Mouse (Mus musculus) kidney, embryonic 14.5 days (tissue): ENCODE measurements at regions not wholly inside any gene's neighbourhood (a gene's known extent, or its start where the extent isn't known, plus 50 kb on each side); places are given as distances from the start of the nearest gene placed in this dataset.
A peak's percentile ranks its signal among the peaks of the same experiment; 100 is the strongest.

Source experiments
- ATAC-seq: fragments of 200-750 bp; cut with Nextera tagmentation; 2 replicates; pipeline ENCODE4 v1.8.0; 2017; ENCODE audit warnings: moderate number of reproducible peaks, mild to moderate bottlenecking, moderate TSS enrichment, moderate library complexity; ENCODE audit not compliant: low FRiP score, low TSS enrichment
- H3K27ac ChIP-seq: fragments of 300-500 bp; sonication (generic); 2 replicates; pipeline ENCODE4 v1.5.1; 2014; ENCODE audit warnings: low read depth, mild to moderate bottlenecking, low read length, moderate library complexity, mixed read lengths
- H3K27me3 ChIP-seq: fragments of 300-500 bp; sonication (generic); 2 replicates; pipeline ENCODE4 v1.6.1; 2014; ENCODE audit warnings: mild to moderate bottlenecking, low read length; ENCODE audit not compliant: control insufficient read depth, insufficient read depth
- H3K36me3 ChIP-seq: fragments of 300-500 bp; sonication (generic); 2 replicates; pipeline ENCODE4 v1.6.1; 2014; ENCODE audit warnings: low read length, mixed read lengths; ENCODE audit not compliant: control insufficient read depth, insufficient read depth
- H3K4me1 ChIP-seq: fragments of 300-500 bp; sonication (generic); 2 replicates; pipeline ENCODE4 v1.6.1; 2014; ENCODE audit warnings: low read length, mixed read lengths; ENCODE audit not compliant: control insufficient read depth, insufficient read depth
- H3K4me2 ChIP-seq: fragments of 300-500 bp; sonication (generic); replicated peaks from 2 replicates; pipeline ENCODE4 v1.6.1; 2014; ENCODE audit warnings: low read depth, mild to moderate bottlenecking, low read length
- H3K4me3 ChIP-seq: fragments of 300-500 bp; sonication (generic); 2 replicates; pipeline ENCODE4 v1.5.1; 2014; ENCODE audit warnings: mild to moderate bottlenecking, low read length
- H3K9ac ChIP-seq: fragments of 300-500 bp; sonication (generic); 2 replicates; pipeline ENCODE4 v1.6.1; 2014; ENCODE audit warnings: low read depth, mild to moderate bottlenecking, low read length, moderate library complexity
- H3K9me3 ChIP-seq: fragments of 300-500 bp; sonication (generic); 2 replicates; pipeline ENCODE4 v1.6.1; 2016; ENCODE audit warnings: low read length; ENCODE audit not compliant: control insufficient read depth
- WGBS: fragments of 180-500 bp; shearing (Covaris S2); extraction: QIAGEN DNeasy Blood & Tissue Kit; methylation state at CpG from one replicate; pipeline ENCODE4 v1.1.7; 2014; 5-methylcytosine and 5-hydroxymethylcytosine counted together

DNA sequence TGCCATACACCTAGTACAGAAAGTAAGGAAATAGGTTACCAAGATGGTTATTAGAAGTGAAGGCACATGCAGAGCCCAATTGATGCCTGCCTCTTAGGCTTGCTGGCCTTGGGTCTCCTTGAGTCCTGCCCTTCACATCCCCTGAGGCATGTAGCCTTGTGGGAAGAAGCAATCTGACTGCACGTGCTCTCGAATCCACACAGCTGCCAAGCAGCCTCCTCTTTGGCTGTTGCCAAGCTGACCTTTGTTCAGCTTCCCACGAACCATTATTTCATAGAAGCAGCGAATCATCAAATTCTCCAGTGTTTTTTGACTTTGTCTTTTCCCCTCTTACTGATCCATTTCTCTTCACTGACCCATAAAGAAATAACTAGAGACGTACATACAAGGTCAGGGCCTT lies 498.1 kb upstream of the Tnp1 start:
- 62% methylated on average over 5 of the region's 5 CpGs for WGBS
- no peaks in the 10 kb centered on the region for H3K27me3 ChIP-seq
- no peaks in the 10 kb centered on the region for H3K9me3 ChIP-seq
- H3K9ac ChIP-seq: no peak overlapping the region
- H3K36me3 ChIP-seq: no peaks in the 10 kb centered on the region
- H3K4me3 ChIP-seq: no peak overlapping the region
- ATAC-seq: no peak
- no peak overlapping the region for H3K4me2 ChIP-seq
- H3K4me1 ChIP-seq: no peaks in the 10 kb centered on the region
- no peak overlapping the region for H3K27ac ChIP-seq

- ATAC-seq: no peak
- H3K9me3 ChIP-seq: no peaks in the 10 kb centered on the region
- H3K4me3 ChIP-seq: no peak overlapping the region
- WGBS: 83% methylated on average over 2 of the region's 2 CpGs
- H3K4me2 ChIP-seq: no peak overlapping the region
- H3K4me1 ChIP-seq: no peaks in the 10 kb centered on the region
- no peak overlapping the region for H3K9ac ChIP-seq
- H3K36me3 ChIP-seq: no peaks in the 10 kb centered on the region
- no peaks in the 10 kb centered on the region for H3K27me3 ChIP-seq
- H3K27ac ChIP-seq: no peak overlapping the region
Observed at GRCm38 (mm10) chr1:73512836-73513235, 497.1 kb upstream of the Tnp1 start.

GRCm38 (mm10) chr1:73507071-73507754 lies 491.5 kb upstream of the Tnp1 start:
- H3K9me3 ChIP-seq: no peaks in the 10 kb centered on the region
- no peak overlapping the region for H3K9ac ChIP-seq
- H3K4me1 ChIP-seq: no peaks in the 10 kb centered on the region
- H3K4me3 ChIP-seq: no peak overlapping the region
- H3K4me2 ChIP-seq: no peak overlapping the region
- H3K27me3 ChIP-seq: no peaks in the 10 kb centered on the region
- 0 out of 2 replicates have a peak, but pooled peaks have one; percentile 39 for ATAC-seq
- H3K36me3 ChIP-seq: no peaks in the 10 kb centered on the region
- 36% methylated on average over 10 of the region's 10 CpGs for WGBS
- no peak overlapping the region for H3K27ac ChIP-seq

GRCm38 (mm10) chr1:73503611-73504010 lies 487.9 kb upstream of the Tnp1 start:
- Histone ChIP-seq H3K27ac (no peak overlapping the region), H3K27me3 (no peaks in the 10 kb centered on the region), H3K9ac (no peak overlapping the region), H3K9me3 (no peaks in the 10 kb centered on the region), H3K4me1 (no peaks in the 10 kb centered on the region), H3K4me2 (no peak overlapping the region), H3K36me3 (no peaks in the 10 kb centered on the region), H3K4me3 (no peak overlapping the region)
- no peak for ATAC-seq
- 84% methylated on average over 4 of the region's 4 CpGs for WGBS

DNA sequence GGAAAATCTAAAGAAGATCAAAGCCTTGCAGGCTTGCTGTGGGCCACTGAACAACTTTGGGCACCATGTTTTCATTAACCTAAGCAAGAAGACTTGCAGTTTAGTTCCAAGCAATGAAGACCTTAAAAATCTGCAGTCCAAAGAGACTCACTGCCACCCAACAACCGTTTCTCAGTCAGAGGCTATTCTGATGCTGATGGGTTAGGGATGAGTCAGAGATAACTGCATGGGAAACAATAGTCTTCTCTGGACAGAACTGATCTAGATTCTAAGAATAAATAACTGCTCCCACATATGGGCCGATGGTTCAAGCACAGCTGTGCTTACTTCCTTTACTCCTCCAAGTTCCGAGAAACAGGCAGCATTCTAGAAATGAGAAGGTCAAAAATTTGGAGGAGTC lies 485.0 kb upstream of the Tnp1 start:
- Histone ChIP-seq H3K36me3 (no peaks in the 10 kb centered on the region), H3K9ac (no peak overlapping the region), H3K4me2 (no peak overlapping the region), H3K9me3 (no peaks in the 10 kb centered on the region), H3K27me3 (no peaks in the 10 kb centered on the region), H3K27ac (no peak overlapping the region), H3K4me1 (no peaks in the 10 kb centered on the region), H3K4me3 (no peak overlapping the region)
- ATAC-seq: no peak
- 83% methylated on average over 3 of the region's 3 CpGs for WGBS

- Histone ChIP-seq H3K36me3 (no peaks in the 10 kb centered on the region), H3K9me3 (no peaks in the 10 kb centered on the region), H3K4me3 (no peak overlapping the region), H3K27me3 (no peaks in the 10 kb centered on the region), H3K9ac (no peak overlapping the region), H3K4me2 (no peak overlapping the region), H3K27ac (no peak overlapping the region), H3K4me1 (no peaks in the 10 kb centered on the region)
- no peak for ATAC-seq
Observed at GRCm38 (mm10) chr1:73495971-73496749, 480.5 kb upstream of the Tnp1 start.

GRCm38 (mm10) chr1:73481956-73482355 lies 466.2 kb upstream of the Tnp1 start:
- Histone ChIP-seq H3K36me3 (no peaks in the 10 kb centered on the region), H3K9me3 (no peaks in the 10 kb centered on the region), H3K27me3 (no peaks in the 10 kb centered on the region), H3K4me2 (no peak overlapping the region), H3K9ac (no peak overlapping the region), H3K4me1 (no peaks in the 10 kb centered on the region), H3K4me3 (no peak overlapping the region), H3K27ac (no peak overlapping the region)
- ATAC-seq: no peak
- 57% methylated on average over 2 of the region's 2 CpGs for WGBS

DNA sequence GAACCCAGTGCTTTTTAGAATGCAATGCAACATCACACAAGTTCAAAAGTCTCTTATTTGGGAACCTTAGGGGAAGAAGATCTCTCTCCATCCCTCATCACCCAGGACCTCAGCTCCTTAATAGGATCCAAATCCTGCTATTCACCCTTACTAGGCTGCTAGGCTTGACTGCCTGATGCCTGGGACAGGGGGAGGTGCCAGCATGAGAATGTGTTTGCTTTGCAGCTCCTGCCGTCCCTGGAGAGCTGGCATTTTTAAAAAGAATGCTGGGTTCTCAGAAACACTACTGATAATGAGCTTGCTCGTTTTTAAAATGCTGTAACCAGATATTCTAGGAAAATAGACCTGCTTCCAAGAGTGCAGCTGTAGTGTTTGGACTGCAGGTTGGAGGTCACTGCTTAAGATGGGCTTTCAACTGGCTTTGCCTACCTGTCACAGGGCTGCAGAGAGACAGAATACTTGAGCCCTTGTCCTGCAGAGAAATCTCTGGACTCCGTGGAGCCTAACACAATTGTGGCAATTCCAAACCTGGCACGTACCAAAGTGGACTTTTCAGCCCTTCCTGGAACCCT lies 463.7 kb upstream of the Tnp1 start:
- Histone ChIP-seq H3K4me2 (no peak overlapping the region), H3K9me3 (no peaks in the 10 kb centered on the region), H3K9ac (no peak overlapping the region), H3K36me3 (no peaks in the 10 kb centered on the region), H3K27ac (no peak overlapping the region), H3K27me3 (no peaks in the 10 kb centered on the region), H3K4me1 (no peaks in the 10 kb centered on the region), H3K4me3 (no peak overlapping the region)
- WGBS: 35% methylated on average over 4 of the region's 4 CpGs
- ATAC-seq: no peak

DNA sequence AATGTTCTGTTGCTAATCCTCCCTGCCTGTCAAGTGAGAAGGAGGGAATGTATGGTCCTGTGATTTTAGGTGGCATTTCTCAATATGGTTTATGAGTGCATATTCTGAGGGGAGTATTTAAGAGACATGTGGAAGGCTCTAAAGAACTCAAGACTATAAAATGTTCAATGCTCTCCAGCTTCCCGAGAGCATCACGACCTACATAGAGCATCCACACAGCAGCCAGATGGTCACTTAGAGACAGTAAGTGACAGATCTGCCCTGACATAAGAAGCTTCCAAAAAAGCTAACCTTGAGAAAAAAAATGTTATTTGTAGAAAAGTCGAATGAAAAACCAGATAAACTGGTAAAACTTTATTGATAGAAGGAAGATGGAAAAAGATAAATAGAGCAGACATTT lies 444.9 kb upstream of the Tnp1 start:
- Histone ChIP-seq H3K27ac (no peak overlapping the region), H3K4me3 (no peak overlapping the region), H3K4me2 (no peak overlapping the region), H3K9me3 (no peaks in the 10 kb centered on the region), H3K36me3 (no peaks in the 10 kb centered on the region), H3K27me3 (no peaks in the 10 kb centered on the region), H3K9ac (no peak overlapping the region), H3K4me1 (0 out of 2 replicates have a peak, but pooled peaks cover 3% of the 10 kb centered on the region)
- no peak for ATAC-seq
- 70% methylated on average over 3 of the region's 3 CpGs for WGBS
